Mouse (Mus musculus) kidney, postnatal 36 days (tissue): ENCODE measurements around the gene Tenm3.

ENCODE experiments used
- DNase-seq, 2 experiments: peaks; one replicate each; pipeline ENCODE4 v3.0.0; 2021 to 2022; ENCODE audit warnings: mixed read lengths in 2 of 2

Gene Tenm3

GRCm38 (mm10) chr8:48568608-48569007 is 275.1 kb downstream of the Tenm3 start:
- no peak for DNase-seq

- no peak for DNase-seq
Observed at GRCm38 (mm10) chr8:48567929-48568607, 275.7 kb downstream of the Tenm3 start.

GRCm38 (mm10) chr8:48560227-48560626 is 283.5 kb downstream of the Tenm3 start:
- no peak for DNase-seq

GRCm38 (mm10) chr8:48555546-48556141 is 288.1 kb downstream of the Tenm3 start:
- peak in 1 of 2 experiments; percentile 28 for DNase-seq

- peak; percentile 45 to 68 for DNase-seq
Observed at GRCm38 (mm10) chr8:48554762-48555545, 288.8 kb downstream of the Tenm3 start.

GRCm38 (mm10) chr8:48553791-48554288 is 289.9 kb downstream of the Tenm3 start:
- DNase-seq: peak in 1 of 2 experiments; percentile 4

GRCm38 (mm10) chr8:48552306-48552705 is 291.4 kb downstream of the Tenm3 start:
- DNase-seq: no peak

GRCm38 (mm10) chr8:48551370-48551769 is 292.4 kb downstream of the Tenm3 start:
- no peak for DNase-seq

GRCm38 (mm10) chr8:48548908-48549307 is 294.8 kb downstream of the Tenm3 start:
- DNase-seq: no peak

- DNase-seq: no peak
Observed at GRCm38 (mm10) chr8:48545631-48546030, 298.1 kb downstream of the Tenm3 start.

GRCm38 (mm10) chr8:48544840-48545239 is 298.9 kb downstream of the Tenm3 start:
- DNase-seq: no peak

GRCm38 (mm10) chr8:48542141-48542540 is 301.6 kb downstream of the Tenm3 start:
- DNase-seq: no peak

- DNase-seq: no peak
Observed at GRCm38 (mm10) chr8:48540894-48541293, 302.9 kb downstream of the Tenm3 start.

GRCm38 (mm10) chr8:48535833-48536232 is 307.9 kb downstream of the Tenm3 start:
- no peak for DNase-seq

GRCm38 (mm10) chr8:48531795-48532194 is 312.0 kb downstream of the Tenm3 start:
- DNase-seq: no peak

GRCm38 (mm10) chr8:48530916-48531570 is 312.7 kb downstream of the Tenm3 start:
- DNase-seq: no peak

GRCm38 (mm10) chr8:48527418-48527817 is 316.3 kb downstream of the Tenm3 start:
- peak in 1 of 2 experiments; percentile 32 for DNase-seq

GRCm38 (mm10) chr8:48522536-48523123 is 321.1 kb downstream of the Tenm3 start:
- no peak for DNase-seq

GRCm38 (mm10) chr8:48522004-48522403 is 321.7 kb downstream of the Tenm3 start:
- no peak for DNase-seq

GRCm38 (mm10) chr8:48517431-48517830 is 326.3 kb downstream of the Tenm3 start:
- DNase-seq: no peak

- no peak for DNase-seq
Observed at GRCm38 (mm10) chr8:48514230-48514629, 329.5 kb downstream of the Tenm3 start.

GRCm38 (mm10) chr8:48513801-48514200 is 329.9 kb downstream of the Tenm3 start:
- DNase-seq: no peak

- no peak for DNase-seq
Observed at GRCm38 (mm10) chr8:48511546-48511945, 332.2 kb downstream of the Tenm3 start.
